Mouse (Mus musculus): ENCODE data around the gene Rps6ka5. TPM values are rescaled to one million over a fixed set of nuclear protein-coding genes. Genes with fewer than 3 reads are reported as not detected.

The Rps6ka5 gene
- polyA plus RNA-seq, 1 experiment, result 1.9 TPM

- Histone ChIP-seq H3K79me2 (ENCODE audit: control insufficient read depth, insufficient read depth) (no peaks in the 10 kb centered on the region), H3ac (ENCODE audit: control insufficient read depth, insufficient read length) (no peak overlapping the region), H3K27me3 (ENCODE audit: control insufficient read depth, insufficient read depth, insufficient read length) (no peaks in the 10 kb centered on the region), H3K4me2 (ENCODE audit: low read depth) (no peak overlapping the region), H3K36me3 (ENCODE audit: control insufficient read depth, insufficient read depth) (no peaks in the 10 kb centered on the region), H3K4me3 (no peak overlapping the region)
- TF ChIP-seq CEBPB (IDR thresholded peaks at IDR 0.05; ENCODE audit: insufficient read depth, poor library complexity, severe bottlenecking) (peak; percentile 81), SRF (IDR thresholded peaks at IDR 0.05; ENCODE audit: control insufficient read depth, insufficient read length, low read depth) (no peak), POLR2AphosphoS2 (IDR thresholded peaks at IDR 0.05; ENCODE audit: insufficient read length, low read depth) (no peak), E2F4 (IDR thresholded peaks at IDR 0.05; ENCODE audit: insufficient read depth) (no peak), TCF3 (IDR thresholded peaks at IDR 0.05; ENCODE audit: insufficient read length, low read depth) (no peak)
Measured at GRCm38 (mm10) chr12:100575739-100576138, 151.0 kb downstream of the Rps6ka5 start.

- TF ChIP-seq MYOG (IDR thresholded peaks at IDR 0.05; ENCODE audit: control insufficient read depth in 1 of 3, insufficient read depth in 1 of 3, insufficient read length in 2 of 3, low read depth in 2 of 3) (peak in 1 of 3 experiments; percentile 29), REST (IDR thresholded peaks at IDR 0.05; ENCODE audit: insufficient read depth, insufficient read length) (no peak)
- Histone ChIP-seq H3K79me2 (ENCODE audit: control insufficient read depth, insufficient read depth) (no peaks in the 10 kb centered on the region), H3K4me2 (ENCODE audit: low read depth) (no peak overlapping the region), H3ac (ENCODE audit: control insufficient read depth, insufficient read length) (no peak overlapping the region), H3K4me3 (no peak overlapping the region), H3K27me3 (ENCODE audit: control insufficient read depth, insufficient read depth, insufficient read length) (no peaks in the 10 kb centered on the region), H3K36me3 (ENCODE audit: control insufficient read depth, insufficient read depth) (no peaks in the 10 kb centered on the region)
Measured at GRCm38 (mm10) chr12:100570522-100571072, 156.2 kb downstream of the Rps6ka5 start.

- Histone ChIP-seq H3K4me2 (ENCODE audit: low read depth) (no peak overlapping the region), H3K79me2 (ENCODE audit: control insufficient read depth, insufficient read depth) (no peaks in the 10 kb centered on the region), H3K36me3 (ENCODE audit: control insufficient read depth, insufficient read depth) (no peaks in the 10 kb centered on the region), H3ac (ENCODE audit: control insufficient read depth, insufficient read length) (no peak overlapping the region), H3K27me3 (ENCODE audit: control insufficient read depth, insufficient read depth, insufficient read length) (no peaks in the 10 kb centered on the region), H3K4me3 (no peak overlapping the region)
- TF ChIP-seq TCF3 (IDR thresholded peaks at IDR 0.05; ENCODE audit: insufficient read length, low read depth), result no peak
- TF ChIP-seq USF1 (IDR thresholded peaks at IDR 0.05; ENCODE audit: low read depth), result no peak
- no peak for TF ChIP-seq CEBPB (IDR thresholded peaks at IDR 0.05; ENCODE audit: insufficient read depth, poor library complexity, severe bottlenecking)
- no peak for TF ChIP-seq MYOG (IDR thresholded peaks at IDR 0.05; ENCODE audit: control insufficient read depth in 1 of 3, insufficient read depth in 1 of 3, insufficient read length in 2 of 3, low read depth in 2 of 3)
- no peak for TF ChIP-seq TCF12 (IDR thresholded peaks at IDR 0.05; ENCODE audit: insufficient read depth, poor library complexity, severe bottlenecking)
Measured at GRCm38 (mm10) chr12:100568831-100569230, 158.0 kb downstream of the Rps6ka5 start.

- H3K79me2 ChIP-seq (ENCODE audit: control insufficient read depth, insufficient read depth), result no peaks in the 10 kb centered on the region
- H3K27me3 ChIP-seq (ENCODE audit: control insufficient read depth, insufficient read depth, insufficient read length), result no peaks in the 10 kb centered on the region
- H3K4me2 ChIP-seq (ENCODE audit: low read depth), result no peak overlapping the region
- no peak overlapping the region for H3ac ChIP-seq (ENCODE audit: control insufficient read depth, insufficient read length)
- H3K4me3 ChIP-seq, result no peak overlapping the region
- TF ChIP-seq CEBPB (IDR thresholded peaks at IDR 0.05; ENCODE audit: insufficient read depth, poor library complexity, severe bottlenecking), result no peak
- no peaks in the 10 kb centered on the region for H3K36me3 ChIP-seq (ENCODE audit: control insufficient read depth, insufficient read depth)
Measured at GRCm38 (mm10) chr12:100568105-100568504, 158.7 kb downstream of the Rps6ka5 start.

- TF ChIP-seq SRF (IDR thresholded peaks at IDR 0.05; ENCODE audit: control insufficient read depth, insufficient read length, low read depth) (no peak), USF1 (IDR thresholded peaks at IDR 0.05; ENCODE audit: low read depth) (no peak), MAX (IDR thresholded peaks at IDR 0.05; ENCODE audit: low read depth) (no peak), E2F4 (IDR thresholded peaks at IDR 0.05; ENCODE audit: insufficient read depth) (no peak), MYOD1 (IDR thresholded peaks at IDR 0.05; ENCODE audit: control insufficient read depth in 1 of 3, insufficient read length in 2 of 3, low read depth in 2 of 3) (no peak), POLR2A (IDR thresholded peaks at IDR 0.05; ENCODE audit: insufficient read length, low read depth) (no peak), MYOG (IDR thresholded peaks at IDR 0.05; ENCODE audit: control insufficient read depth in 1 of 3, insufficient read depth in 1 of 3, insufficient read length in 2 of 3, low read depth in 2 of 3) (no peak), CEBPB (IDR thresholded peaks at IDR 0.05; ENCODE audit: insufficient read depth, poor library complexity, severe bottlenecking) (no peak), REST (IDR thresholded peaks at IDR 0.05; ENCODE audit: insufficient read depth, insufficient read length) (no peak), POLR2AphosphoS2 (IDR thresholded peaks at IDR 0.05; ENCODE audit: insufficient read length, low read depth) (no peak)
- H3K36me3 ChIP-seq (ENCODE audit: control insufficient read depth, insufficient read depth), result no peaks in the 10 kb centered on the region
- H3K79me2 ChIP-seq (ENCODE audit: control insufficient read depth, insufficient read depth), result no peaks in the 10 kb centered on the region
- no peaks in the 10 kb centered on the region for H3K27me3 ChIP-seq (ENCODE audit: control insufficient read depth, insufficient read depth, insufficient read length)
- no peak overlapping the region for H3K4me3 ChIP-seq
- no peak overlapping the region for H3K4me2 ChIP-seq (ENCODE audit: low read depth)
- H3ac ChIP-seq (ENCODE audit: control insufficient read depth, insufficient read length), result no peak overlapping the region
Measured at GRCm38 (mm10) chr12:100567627-100568026, 159.2 kb downstream of the Rps6ka5 start.

- Histone ChIP-seq H3ac (ENCODE audit: control insufficient read depth, insufficient read length) (no peak overlapping the region), H3K27me3 (ENCODE audit: control insufficient read depth, insufficient read depth, insufficient read length) (no peaks in the 10 kb centered on the region), H3K79me2 (ENCODE audit: control insufficient read depth, insufficient read depth) (no peaks in the 10 kb centered on the region), H3K4me2 (ENCODE audit: low read depth) (no peak overlapping the region), H3K4me3 (no peak overlapping the region), H3K36me3 (ENCODE audit: control insufficient read depth, insufficient read depth) (no peaks in the 10 kb centered on the region)
- TF ChIP-seq CEBPB (IDR thresholded peaks at IDR 0.05; ENCODE audit: insufficient read depth, poor library complexity, severe bottlenecking) (no peak), E2F4 (IDR thresholded peaks at IDR 0.05; ENCODE audit: insufficient read depth) (no peak), MYOG (IDR thresholded peaks at IDR 0.05; ENCODE audit: control insufficient read depth in 1 of 3, insufficient read depth in 1 of 3, insufficient read length in 2 of 3, low read depth in 2 of 3) (no peak), MAX (IDR thresholded peaks at IDR 0.05; ENCODE audit: low read depth) (no peak), MYOD1 (IDR thresholded peaks at IDR 0.05; ENCODE audit: control insufficient read depth in 1 of 3, insufficient read length in 2 of 3, low read depth in 2 of 3) (no peak), REST (IDR thresholded peaks at IDR 0.05; ENCODE audit: insufficient read depth, insufficient read length) (no peak), USF1 (IDR thresholded peaks at IDR 0.05; ENCODE audit: low read depth) (no peak), TCF3 (IDR thresholded peaks at IDR 0.05; ENCODE audit: insufficient read length, low read depth) (no peak), POLR2A (IDR thresholded peaks at IDR 0.05; ENCODE audit: insufficient read length, low read depth) (no peak), POLR2AphosphoS2 (IDR thresholded peaks at IDR 0.05; ENCODE audit: insufficient read length, low read depth) (no peak), TCF12 (IDR thresholded peaks at IDR 0.05; ENCODE audit: insufficient read depth, poor library complexity, severe bottlenecking) (no peak), SRF (IDR thresholded peaks at IDR 0.05; ENCODE audit: control insufficient read depth, insufficient read length, low read depth) (no peak)
Measured at GRCm38 (mm10) chr12:100553675-100554074, 173.1 kb downstream of the Rps6ka5 start.
